Mouse (Mus musculus) urinary bladder, postnatal 36 days (tissue): ENCODE measurements around the gene Arhgef38.

Experiments used
- DNase-seq, 2 experiments: peaks; one replicate each; pipeline ENCODE4 v3.0.0; 2022; ENCODE audit warnings: low spot score in 2 of 2, mixed read lengths in 1 of 2

The Arhgef38 gene

GRCm38 (mm10) chr3:133165130-133165529 lies 69.6 kb downstream of the Arhgef38 start:
- no peak for DNase-seq

- no peak for DNase-seq
Measured at GRCm38 (mm10) chr3:133163913-133164406, 70.8 kb downstream of the Arhgef38 start.

GRCm38 (mm10) chr3:133163174-133163573 lies 71.6 kb downstream of the Arhgef38 start:
- no peak for DNase-seq

- no peak for DNase-seq
Measured at GRCm38 (mm10) chr3:133161407-133161806, 73.3 kb downstream of the Arhgef38 start.

GRCm38 (mm10) chr3:133158260-133158659 lies 76.5 kb downstream of the Arhgef38 start:
- DNase-seq: peak in 1 of 2 experiments; percentile 11

GRCm38 (mm10) chr3:133154683-133155082 lies 80.1 kb downstream of the Arhgef38 start:
- DNase-seq: no peak

- no peak for DNase-seq
Measured at GRCm38 (mm10) chr3:133153629-133154028, 81.1 kb downstream of the Arhgef38 start.

- DNase-seq: no peak
Measured at GRCm38 (mm10) chr3:133152831-133153230, 81.9 kb downstream of the Arhgef38 start.

- no peak for DNase-seq
Measured at GRCm38 (mm10) chr3:133151629-133152028, 83.1 kb downstream of the Arhgef38 start.

GRCm38 (mm10) chr3:133144511-133145147 lies 90.1 kb downstream of the Arhgef38 start:
- DNase-seq: no peak

- DNase-seq: no peak
Measured at GRCm38 (mm10) chr3:133141877-133142276, 92.9 kb downstream of the Arhgef38 start.

- DNase-seq: no peak
Measured at GRCm38 (mm10) chr3:133132611-133133010, 102.1 kb downstream of the Arhgef38 start.

- DNase-seq: no peak
Measured at GRCm38 (mm10) chr3:133131372-133131771, 103.4 kb downstream of the Arhgef38 start.

GRCm38 (mm10) chr3:133113281-133113680 lies 121.5 kb downstream of the Arhgef38 start:
- DNase-seq: no peak

- DNase-seq: no peak
Measured at GRCm38 (mm10) chr3:133111741-133112140, 123.0 kb downstream of the Arhgef38 start.

- DNase-seq: no peak
Measured at GRCm38 (mm10) chr3:133109844-133110243, 124.9 kb downstream of the Arhgef38 start.

- no peak for DNase-seq
Measured at GRCm38 (mm10) chr3:133108731-133109130, 126.0 kb downstream of the Arhgef38 start.

- no peak for DNase-seq
Measured at GRCm38 (mm10) chr3:133104436-133104835, 130.3 kb downstream of the Arhgef38 start.

GRCm38 (mm10) chr3:133103768-133104167 lies 131.0 kb downstream of the Arhgef38 start:
- DNase-seq: no peak

- no peak for DNase-seq
Measured at GRCm38 (mm10) chr3:133098909-133099308, 135.8 kb downstream of the Arhgef38 start.

- DNase-seq: no peak
Measured at GRCm38 (mm10) chr3:133098336-133098735, 136.4 kb downstream of the Arhgef38 start.

GRCm38 (mm10) chr3:133097936-133098335 lies 136.8 kb downstream of the Arhgef38 start:
- no peak for DNase-seq

GRCm38 (mm10) chr3:133094305-133094704 lies 140.4 kb downstream of the Arhgef38 start:
- no peak for DNase-seq

GRCm38 (mm10) chr3:133092936-133093335 lies 141.8 kb downstream of the Arhgef38 start:
- no peak for DNase-seq
